Mouse (Mus musculus): Measurements from ENCODE around the gene Mcfd2.

Gene Mcfd2

GRCm38 (mm10) chr17:87288131-87288530 is 22.4 kb upstream of the Mcfd2 start:
- no peak for DNase-seq (ENCODE audit: low read depth, low spot score)

GRCm38 (mm10) chr17:87287197-87287777 is 21.6 kb upstream of the Mcfd2 start:
- no peak for DNase-seq (ENCODE audit: low read depth, low spot score)

DNA sequence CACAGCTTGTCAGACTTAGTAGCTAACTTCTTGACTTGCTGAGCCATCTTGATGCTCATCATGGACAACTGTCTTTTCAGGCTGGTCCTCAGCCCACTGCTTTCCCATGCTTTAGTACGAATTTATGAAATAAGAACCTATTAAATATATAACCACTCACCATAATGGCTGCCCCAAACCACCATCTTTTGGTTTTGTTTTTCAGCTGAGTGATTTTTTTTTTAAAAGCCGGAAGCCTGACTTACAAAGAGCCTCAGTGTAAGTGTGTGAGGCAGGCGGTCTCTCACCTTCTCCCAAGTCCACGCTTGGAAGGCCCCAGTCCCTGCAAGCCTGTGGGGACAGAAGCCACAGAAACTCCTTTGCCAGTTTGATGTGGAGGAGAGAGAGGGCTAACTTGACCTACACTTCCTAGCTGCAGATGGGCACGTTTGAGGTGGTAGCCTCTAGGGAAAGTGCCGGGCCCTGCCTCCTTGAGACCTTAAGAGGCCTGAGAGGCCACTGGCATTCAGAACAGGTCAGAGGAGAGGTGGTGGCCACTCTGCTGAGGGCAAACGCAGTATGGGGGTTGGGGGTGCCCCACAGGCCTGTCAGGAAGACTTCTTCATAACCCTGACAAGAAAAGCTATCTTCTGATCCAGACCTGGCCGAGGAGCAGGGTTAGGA is 20.9 kb upstream of the Mcfd2 start:
- no peak for DNase-seq (ENCODE audit: low read depth, low spot score)

- no peak for DNase-seq (ENCODE audit: low read depth, low spot score)
Measured at GRCm38 (mm10) chr17:87285731-87286465, 20.2 kb upstream of the Mcfd2 start.

- no peak for DNase-seq (ENCODE audit: low read depth, low spot score)
Measured at GRCm38 (mm10) chr17:87284482-87285040, 18.8 kb upstream of the Mcfd2 start.

GRCm38 (mm10) chr17:87283755-87284481 is 18.2 kb upstream of the Mcfd2 start:
- no peak for DNase-seq (ENCODE audit: low read depth, low spot score)

- peak; percentile 40 for DNase-seq (ENCODE audit: low read depth, low spot score)
Measured at GRCm38 (mm10) chr17:87283055-87283754, 17.5 kb upstream of the Mcfd2 start.

- DNase-seq (ENCODE audit: low read depth, low spot score), result peak; percentile 90
Measured at GRCm38 (mm10) chr17:87282706-87283053, 16.9 kb upstream of the Mcfd2 start, which contains the start of gene Ttc7. TSS of gene Ttc7 (plus strand) at chr17:87282886.

DNA sequence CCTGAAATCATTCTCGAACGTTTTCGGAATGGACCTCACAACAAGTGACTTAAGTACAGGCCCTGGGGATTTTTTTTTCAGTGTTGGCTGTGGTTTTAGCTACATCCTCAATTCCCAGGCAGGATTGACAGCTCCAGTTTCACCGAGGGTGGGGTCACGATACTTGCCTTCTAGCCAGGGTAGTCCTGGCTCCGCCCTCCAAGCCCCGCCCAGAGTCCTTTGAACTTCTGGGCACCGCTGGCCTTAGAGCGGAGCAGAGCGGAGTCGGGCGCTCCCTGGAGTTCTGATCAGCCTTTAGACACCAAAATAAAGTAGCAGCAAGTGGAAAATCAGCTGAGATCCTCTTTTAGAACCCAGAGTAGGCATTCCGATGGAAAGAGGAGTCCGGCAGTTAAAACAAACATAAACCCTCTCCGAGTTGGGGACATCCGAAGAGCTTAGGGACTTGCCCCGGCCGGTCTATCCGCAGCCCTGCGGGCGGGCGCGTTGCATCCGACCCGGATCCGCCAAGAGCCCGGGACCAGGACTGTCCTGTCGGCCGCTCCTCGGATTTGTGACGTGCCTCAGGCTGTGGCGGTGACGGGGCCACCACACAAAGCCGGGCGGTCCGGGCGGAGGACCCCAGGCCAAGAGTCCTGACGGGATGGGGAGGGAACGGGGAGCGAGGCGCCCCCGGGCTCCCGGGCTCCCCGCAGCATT is 16.4 kb upstream of the Mcfd2 start:
- peak; percentile 79 for DNase-seq (ENCODE audit: low read depth, low spot score)

DNA sequence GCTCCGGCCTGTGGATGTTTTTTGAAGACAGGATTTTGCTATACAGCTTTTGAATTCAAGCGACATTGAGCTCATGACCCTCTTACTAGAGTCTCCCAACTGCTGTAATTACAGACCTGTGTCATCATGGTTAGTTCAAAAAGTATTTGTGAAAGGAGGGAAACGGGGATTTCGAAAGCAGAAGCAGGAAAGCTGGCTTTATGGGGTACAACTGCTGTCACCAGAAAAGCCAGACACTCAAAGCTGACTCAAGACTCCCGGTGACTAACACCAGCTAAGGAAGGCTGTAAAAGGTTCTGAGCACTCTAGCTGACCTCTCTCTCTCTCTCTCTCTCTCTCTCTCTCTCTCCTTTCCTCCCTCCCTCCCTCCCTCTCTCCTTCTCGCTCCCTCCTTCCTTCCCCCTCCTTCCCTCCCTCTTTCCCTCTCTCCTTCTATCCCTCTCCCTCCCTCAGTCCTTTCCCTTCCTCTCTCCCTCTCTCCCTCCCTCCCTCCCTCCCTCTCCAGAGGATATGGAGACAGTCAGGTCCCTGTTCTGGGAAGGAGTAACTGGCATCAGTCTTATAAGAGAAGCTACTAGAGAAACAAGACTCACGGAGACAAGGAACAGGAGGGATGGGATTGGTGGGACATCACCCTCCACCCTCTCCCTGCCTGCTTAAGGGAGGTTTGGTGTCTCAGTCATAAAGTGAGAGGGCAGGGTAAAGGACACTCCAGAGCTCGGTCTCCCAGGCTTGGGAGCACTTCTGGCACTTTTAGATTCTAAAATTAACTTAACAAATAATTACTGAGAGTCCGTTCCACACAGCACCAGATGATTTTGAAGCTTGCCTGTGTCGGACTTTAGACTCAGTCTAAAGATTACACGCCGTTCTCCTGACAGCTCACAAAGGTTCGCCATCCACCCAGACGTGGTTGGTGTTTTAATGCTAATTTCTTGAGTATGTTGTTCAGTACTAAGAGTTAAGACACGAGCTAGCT is 9.9 kb upstream of the Mcfd2 start:
- DNase-seq (ENCODE audit: low read depth, low spot score), result no peak

- DNase-seq (ENCODE audit: low read depth, low spot score), result no peak
Measured at GRCm38 (mm10) chr17:87269454-87269853, 3.7 kb upstream of the Mcfd2 start.

DNA sequence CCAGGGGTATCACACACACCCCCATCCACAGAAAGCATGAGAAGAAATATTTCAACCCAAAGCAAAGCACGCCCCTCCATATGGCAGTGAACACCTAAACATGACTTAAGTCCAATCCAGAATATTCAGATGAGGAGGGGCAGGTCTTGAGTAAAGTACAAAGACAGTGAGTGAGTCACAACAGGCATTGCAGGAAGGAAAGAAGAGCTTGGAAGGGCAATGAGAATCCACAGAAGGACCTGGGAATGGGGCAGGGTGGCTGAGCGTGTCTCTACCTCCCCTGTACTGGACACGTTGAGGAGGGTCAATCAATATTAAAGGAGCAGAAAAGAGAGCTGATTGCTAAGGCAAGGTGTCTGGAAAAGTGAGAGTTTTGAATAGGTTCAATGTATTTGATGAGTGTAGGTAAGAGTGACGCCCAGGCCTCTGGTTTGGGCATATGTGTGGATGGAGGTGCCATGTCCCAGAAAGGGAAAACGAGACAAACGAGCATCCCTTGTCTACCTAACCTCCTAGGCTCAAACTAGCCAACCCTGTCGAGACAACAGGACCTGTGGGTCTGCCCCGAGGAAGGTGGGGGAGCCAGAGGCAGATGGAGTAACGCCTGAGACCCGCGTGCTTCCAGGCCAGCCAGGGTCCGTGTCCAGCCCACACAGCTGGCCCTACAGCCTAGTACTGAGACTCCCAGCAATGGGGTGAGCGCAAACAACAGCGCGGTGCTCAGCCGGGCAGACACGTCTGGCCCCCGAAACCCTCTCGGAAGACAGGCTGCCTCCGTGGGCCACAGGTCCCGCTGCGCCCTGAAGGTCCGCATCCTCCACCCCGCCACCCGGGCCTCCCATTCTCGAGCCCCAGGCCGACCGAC is 576 bp downstream of the Mcfd2 start:
- DNase-seq (ENCODE audit: low read depth, low spot score), result no peak

GRCm38 (mm10) chr17:87264054-87264830 is 1.5 kb downstream of the Mcfd2 start:
- no peak for DNase-seq (ENCODE audit: low read depth, low spot score)

GRCm38 (mm10) chr17:87263401-87263800 is 2.3 kb downstream of the Mcfd2 start:
- DNase-seq (ENCODE audit: low read depth, low spot score), result no peak

- DNase-seq (ENCODE audit: low read depth, low spot score), result no peak
Measured at GRCm38 (mm10) chr17:87255672-87256071, 10.1 kb downstream of the Mcfd2 start.

DNA sequence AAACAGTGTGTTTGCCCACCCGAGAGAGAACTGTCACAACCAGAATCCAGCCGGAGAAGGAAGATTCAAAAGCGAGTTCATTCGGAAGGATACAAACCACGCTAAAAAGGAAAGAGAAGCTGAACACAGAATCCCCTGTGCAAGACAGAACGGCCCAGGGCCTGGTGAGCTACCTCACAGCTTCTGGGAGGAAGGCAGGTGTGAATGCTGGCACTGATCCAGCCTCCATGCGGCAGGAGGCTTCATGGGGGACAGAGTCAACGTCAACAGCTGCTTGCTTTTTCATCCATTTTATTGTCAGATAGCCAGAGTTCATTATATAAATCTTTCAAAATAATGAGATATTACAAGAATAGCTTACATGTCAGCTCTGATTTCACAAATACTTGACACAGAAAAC is 11.4 kb downstream of the Mcfd2 start:
- no peak for DNase-seq (ENCODE audit: low read depth, low spot score)

DNA sequence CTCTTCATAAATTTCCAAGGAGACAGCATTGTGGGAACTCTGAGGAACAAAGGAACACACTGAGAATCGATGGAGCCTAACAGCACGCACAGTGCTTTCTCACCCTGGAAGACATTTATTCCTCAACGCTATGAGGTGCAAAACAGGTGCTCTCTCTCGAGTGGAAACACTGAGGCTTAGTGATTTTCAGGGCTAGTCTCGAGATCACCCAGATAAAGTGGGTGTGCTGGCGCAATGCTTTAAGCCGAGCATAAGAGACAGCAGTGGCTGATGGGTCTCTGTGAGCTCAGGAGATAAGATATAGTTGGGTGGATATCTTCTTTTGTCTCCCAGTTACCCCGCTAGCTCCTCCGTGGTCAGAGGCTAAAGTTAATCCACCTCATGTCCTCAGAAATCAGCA is 19.6 kb downstream of the Mcfd2 start:
- no peak for DNase-seq (ENCODE audit: low read depth, low spot score)

DNA sequence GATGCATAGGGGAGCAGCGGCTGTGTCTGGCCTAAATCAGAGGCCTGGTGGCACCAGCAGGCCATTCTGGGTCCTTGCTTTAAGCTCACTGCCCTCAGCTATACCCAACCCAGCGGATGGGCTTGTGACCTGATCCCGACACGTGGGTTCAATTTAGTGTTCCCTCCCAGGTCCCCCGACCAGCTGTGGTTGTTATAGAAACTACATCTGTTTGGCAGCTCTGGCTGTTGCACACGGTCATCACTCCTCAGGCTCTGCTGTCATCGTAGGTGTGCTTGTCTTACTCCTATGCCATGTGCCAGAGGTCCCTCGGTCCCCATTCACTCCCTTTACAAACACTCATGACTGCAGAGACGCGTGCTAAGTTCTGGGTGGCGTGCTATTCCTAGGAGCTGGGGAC is 27.9 kb downstream of the Mcfd2 start:
- peak; percentile 30 for DNase-seq (ENCODE audit: low read depth, low spot score)
